Mouse (Mus musculus) forebrain, embryonic 10.5 days (tissue): Measurements from ENCODE around the gene Gm3250. TPM values are rescaled to one million over a fixed set of nuclear protein-coding genes. Genes with fewer than 3 reads are reported as not detected.

Experiments
- DNase-seq: peaks from one replicate; pipeline ENCODE4 v3.0.0-alpha.2; 2017; ENCODE audit warnings: low spot score; ENCODE audit errors: extremely low spot score
- H3K27ac ChIP-seq: fragments of 300-500 bp; sonication (generic); 2 replicates; pipeline ENCODE4 v1.5.1; 2016; ENCODE audit warnings: mild to moderate bottlenecking
- H3K27me3 ChIP-seq: fragments of 300-500 bp; sonication (generic); 2 replicates; pipeline ENCODE4 v1.6.1; 2016; ENCODE audit warnings: mild to moderate bottlenecking; ENCODE audit not compliant: poor library complexity, severe bottlenecking
- H3K36me3 ChIP-seq: fragments of 300-500 bp; sonication (generic); replicated peaks from 2 replicates; pipeline ENCODE4 v1.6.1; 2016; ENCODE audit warnings: mild to moderate bottlenecking, moderate library complexity
- H3K4me1 ChIP-seq: fragments of 300-500 bp; sonication (generic); 2 replicates; pipeline ENCODE4 v1.6.1; 2016
- H3K4me3 ChIP-seq: fragments of 300-500 bp; sonication (generic); 2 replicates; pipeline ENCODE4 v1.5.1; 2016; ENCODE audit warnings: mild to moderate bottlenecking, moderate library complexity
- H3K9me3 ChIP-seq: fragments of 300-500 bp; sonication (generic); 2 replicates; pipeline ENCODE4 v1.6.1; 2016; ENCODE audit warnings: mild to moderate bottlenecking, moderate library complexity
- WGBS: fragments of 180-500 bp; shearing (Covaris S2); methylation state at CpG from one replicate; pipeline ENCODE4 v1.1.7; 2016; 5-methylcytosine and 5-hydroxymethylcytosine counted together
- polyA plus RNA-seq: library from polyadenylated mRNA; unstranded; fragments of >200 nt; fragmentation: Nextera tagmentation; extraction: Ambion mirVana; gene quantifications from 2 replicates; pipeline ENCODE4 v1.2.1, GENCODE M21; 2016

Gene Gm3250
- polyA plus RNA-seq, 1 experiment from 2014 or later, result not detected

DNA sequence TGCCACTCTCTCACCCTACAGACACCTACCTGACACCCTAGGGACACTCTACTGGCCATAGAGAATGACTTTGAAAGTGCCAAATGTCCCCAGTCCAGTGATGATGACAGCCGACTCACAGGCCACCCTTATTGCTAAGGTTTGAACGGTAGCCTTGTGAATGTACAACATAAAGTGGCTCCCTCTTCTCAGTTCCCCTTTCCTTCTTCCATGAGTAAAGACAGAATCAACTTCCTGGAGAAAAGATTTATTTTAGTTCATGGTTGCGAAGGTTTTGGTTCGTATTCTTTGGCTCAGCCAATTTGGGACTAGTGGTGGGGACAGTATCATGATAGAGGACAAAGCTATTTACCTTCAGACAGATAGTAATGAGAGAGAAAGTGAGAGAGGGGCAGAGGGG is 43.4 kb downstream of the Gm3250 start:
- WGBS, result 89% methylated on average over 4 of the region's 4 CpGs
- Histone ChIP-seq H3K27ac (no peak overlapping the region), H3K4me3 (no peak overlapping the region), H3K36me3 (no peaks in the 10 kb centered on the region), H3K27me3 (no peaks in the 10 kb centered on the region), H3K4me1 (peaks cover 37% of the 10 kb centered on the region), H3K9me3 (peaks cover 12% of the 10 kb centered on the region)
- DNase-seq, result no peak

DNA sequence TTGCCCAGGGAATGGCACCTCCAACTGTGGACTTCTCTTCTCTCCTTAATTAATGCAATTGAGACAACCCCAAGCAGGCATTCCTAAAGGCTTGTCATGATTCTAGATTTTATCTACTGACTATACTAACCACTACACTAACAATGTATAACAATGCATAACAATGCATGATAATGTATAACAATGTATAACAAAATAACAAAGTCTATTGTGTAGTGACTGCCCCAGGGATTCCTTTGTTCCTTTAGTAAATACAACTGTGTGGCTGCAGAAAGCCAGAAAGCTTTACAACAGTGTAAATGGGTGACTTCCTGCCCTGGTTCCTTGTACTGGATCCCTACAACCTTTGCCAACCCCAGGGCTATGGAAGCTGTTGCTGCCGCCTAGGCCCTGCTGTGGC is 46.4 kb downstream of the Gm3250 start:
- Histone ChIP-seq H3K4me3 (no peak overlapping the region), H3K9me3 (peaks cover 12% of the 10 kb centered on the region)
- WGBS, result 83% methylated on average over 1 of the region's 1 CpGs

More for the DNA sequence above, 46.4 kb downstream of the Gm3250 start:
- no peak overlapping the region for H3K27ac ChIP-seq
- DNase-seq, result no peak
- no peaks in the 10 kb centered on the region for H3K27me3 ChIP-seq
- peaks cover 21% of the 10 kb centered on the region for H3K4me1 ChIP-seq
- H3K36me3 ChIP-seq, result no peaks in the 10 kb centered on the region

Other genes starting within 250 kb of the Gm3250 start
- 62.0 and 64.5 TPM in 2 replicates for gene Pttg1ip, start 200.8 kb downstream of the Gm3250 start, polyA plus RNA-seq
- gene Sumo3, start 176.4 kb downstream of the Gm3250 start, polyA plus RNA-seq, result 439 and 448 TPM in 2 replicates
- 3.1 and 3.4 TPM in 2 replicates for gene Gm49325, start 176.3 kb downstream of the Gm3250 start, polyA plus RNA-seq
- gene Ube2g2, start 160.3 kb downstream of the Gm3250 start, polyA plus RNA-seq, result 102 and 104 TPM in 2 replicates
- gene Tspear, start 96.0 kb downstream of the Gm3250 start, polyA plus RNA-seq, result 1.1 and 1.4 TPM in 2 replicates
- gene Gm19402, start 91.8 kb downstream of the Gm3250 start, polyA plus RNA-seq, result not detected in 2 replicates
- not detected in 2 replicates for gene Gm9508, start 85.3 kb downstream of the Gm3250 start, polyA plus RNA-seq
- gene Gm10272, start 75.9 kb downstream of the Gm3250 start, polyA plus RNA-seq, result not detected in 2 replicates
- not detected in 2 replicates for gene Gm10024, start 71.1 kb downstream of the Gm3250 start, polyA plus RNA-seq
- gene Gm10142, start 66.7 kb downstream of the Gm3250 start, polyA plus RNA-seq, result not detected in 2 replicates
- not detected in 2 replicates for gene Krtap12-1, start 61.9 kb downstream of the Gm3250 start, polyA plus RNA-seq
- gene Gm10100, start 56.1 kb downstream of the Gm3250 start, polyA plus RNA-seq, result not detected in 2 replicates
- gene Gm18596, start 39.9 kb downstream of the Gm3250 start, polyA plus RNA-seq, result not detected in 2 replicates
- gene Gm9736, start 31.2 kb downstream of the Gm3250 start, polyA plus RNA-seq, result not detected in 2 replicates
- not detected in 2 replicates for gene Gm3233, start 22.9 kb downstream of the Gm3250 start, polyA plus RNA-seq
- gene Gm3238, start 11.2 kb downstream of the Gm3250 start, polyA plus RNA-seq, result not detected in 2 replicates
- gene Gm7138, start 5.6 kb downstream of the Gm3250 start, polyA plus RNA-seq, result not detected in 2 replicates
- not detected in 2 replicates for gene Gm7137, start 5.7 kb upstream of the Gm3250 start, polyA plus RNA-seq
- gene Gm9639, start 12.5 kb upstream of the Gm3250 start, polyA plus RNA-seq, result not detected in 2 replicates
- not detected in 2 replicates for gene Gm19668, start 16.6 kb upstream of the Gm3250 start, polyA plus RNA-seq
- not detected in 2 replicates for gene Gm9507, start 29.3 kb upstream of the Gm3250 start, polyA plus RNA-seq
- gene Gm2696, start 32.1 kb upstream of the Gm3250 start, polyA plus RNA-seq, result not detected in 2 replicates
- gene Krtap10-4, start 44.6 kb upstream of the Gm3250 start, polyA plus RNA-seq, result not detected in 2 replicates
- gene Krtap10-10, start 53.4 kb upstream of the Gm3250 start, polyA plus RNA-seq, result not detected in 2 replicates
- gene Gm36176, start 64.3 kb upstream of the Gm3250 start, polyA plus RNA-seq, result not detected in 2 replicates
- gene Gm10318, start 70.3 kb upstream of the Gm3250 start, polyA plus RNA-seq, result not detected in 2 replicates
- gene Gm3285, start 79.4 kb upstream of the Gm3250 start, polyA plus RNA-seq, result not detected in 2 replicates
- 2.4 and 2.5 TPM in 2 replicates for gene Lrrc3, start 120.0 kb upstream of the Gm3250 start, polyA plus RNA-seq
- gene Trpm2, start 188.0 kb upstream of the Gm3250 start, polyA plus RNA-seq, result 0.53 and 0.57 TPM in 2 replicates
- 33.9 and 37.4 TPM in 2 replicates for gene 1810043G02Rik, start 196.0 kb upstream of the Gm3250 start, polyA plus RNA-seq
- gene Pfkl, start 227.5 kb upstream of the Gm3250 start, polyA plus RNA-seq, result 262 and 282 TPM in 2 replicates